In genomic region chr3:123152911-123153310, GRCm38 (mm10) we compare ENCODE assay signal across 15 mouse cellular contexts.
"Had no signal": no experiment of that assay in that cellular context is flagged by ENCODE, and none has a peak within 500 bp of the region (broad histone marks: within the 10 kb centered on the region; RNA-seq: fewer than 3 reads in every experiment).

No protein-coding gene starts in this region.

- H3K27me3 ChIP-seq: lung, embryonic 15.5 days; midbrain, embryonic 13.5 days; midbrain, embryonic 15.5 days; neural tube, embryonic 12.5 days had no signal

- H3K27ac ChIP-seq: lung, embryonic 15.5 days; macrophage; midbrain, embryonic 13.5 days; midbrain, embryonic 15.5 days; neural tube, embryonic 12.5 days had no signal

- H3K36me3 ChIP-seq: lung, embryonic 15.5 days; midbrain, embryonic 13.5 days; midbrain, embryonic 15.5 days; neural tube, embryonic 12.5 days had no signal

- H3K4me3 ChIP-seq: lung, embryonic 15.5 days; megakaryocyte, embryonic 14.5 days; midbrain, embryonic 13.5 days; midbrain, embryonic 15.5 days; neural tube, embryonic 12.5 days had no signal

- DNase-seq: liver, postnatal 0 days; lung, adult 2 months; lung, postnatal 14 days; lung, postnatal 36 days; right cerebral cortex, postnatal 14 days; spleen, adult 18-20 months; thymus, adult 18-20 months; thymus, postnatal 14 days; thymus, postnatal 36 days had no signal

- H3K4me1 ChIP-seq: lung, embryonic 15.5 days; megakaryocyte, embryonic 14.5 days; midbrain, embryonic 13.5 days; midbrain, embryonic 15.5 days; neural tube, embryonic 12.5 days had no signal

- H3K9ac ChIP-seq: liver, postnatal 0 days; lung, embryonic 15.5 days; midbrain, embryonic 13.5 days; midbrain, embryonic 15.5 days; neural tube, embryonic 12.5 days had no signal
